Mouse (Mus musculus): ENCODE measurements around the gene Hipk2.

Hipk2 gene

DNA sequence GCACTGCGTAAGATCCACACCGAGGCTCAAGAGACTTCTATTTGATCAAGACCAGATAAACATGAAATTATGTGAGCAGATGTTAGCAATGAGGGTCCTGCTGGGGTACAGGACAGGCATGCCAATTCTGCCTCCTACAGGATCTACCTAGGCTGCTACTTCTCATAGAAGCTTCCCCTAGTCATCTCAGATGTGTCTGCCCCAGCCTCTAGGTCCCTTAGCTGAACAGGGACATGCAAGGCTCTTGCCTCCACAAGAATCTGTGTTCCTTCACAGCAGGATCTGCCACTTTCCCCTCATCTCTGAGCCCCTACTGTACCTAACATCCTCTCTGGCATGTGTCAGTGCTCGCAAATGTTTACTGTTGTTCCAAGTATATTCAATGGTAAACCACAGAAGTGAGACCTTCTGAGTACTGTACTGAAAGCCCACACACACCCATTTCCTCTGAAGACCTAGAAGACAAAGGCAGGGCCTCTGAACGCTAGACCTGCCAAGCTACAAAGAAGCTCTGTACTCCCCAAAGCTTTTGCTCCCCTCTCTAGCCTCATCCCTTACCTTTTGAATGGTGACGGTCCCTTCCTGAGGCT, 86.6 kb downstream of the Hipk2 start:
- DNase-seq (ENCODE audit: low spot score), result no peak

DNA sequence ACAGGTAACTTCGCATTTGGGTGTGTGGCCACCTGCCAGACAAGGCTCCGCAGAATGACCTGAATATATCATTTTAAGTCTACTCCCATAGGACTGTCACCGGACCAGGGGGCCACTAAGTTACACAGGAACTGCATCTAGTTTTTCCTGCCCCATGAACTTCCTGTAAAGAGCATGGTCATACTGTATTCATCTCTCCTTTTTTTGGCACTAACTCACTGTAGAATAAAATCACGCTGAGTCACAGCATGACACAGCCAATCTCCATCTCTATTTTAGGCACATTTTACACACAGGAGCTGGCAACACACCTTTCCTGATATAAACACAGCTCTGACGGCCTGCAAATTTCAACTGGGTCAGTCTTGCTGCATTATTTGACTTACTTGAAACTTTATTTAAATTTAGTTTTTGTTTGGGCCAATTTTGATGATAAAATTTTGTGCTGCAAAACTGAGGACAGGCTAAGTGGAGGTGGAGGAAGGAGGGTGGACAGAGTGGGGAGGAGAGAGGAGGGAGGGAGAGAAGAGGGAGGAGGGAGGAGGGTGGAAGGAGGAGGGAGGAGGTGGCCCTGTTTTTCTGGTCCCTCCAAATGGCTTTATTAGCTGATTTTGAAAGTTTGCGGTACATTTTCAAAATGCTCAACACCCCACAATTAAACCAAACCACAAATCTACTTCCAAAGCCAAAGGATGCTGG, 88.0 kb downstream of the Hipk2 start:
- no peak for DNase-seq (ENCODE audit: low spot score)

DNA sequence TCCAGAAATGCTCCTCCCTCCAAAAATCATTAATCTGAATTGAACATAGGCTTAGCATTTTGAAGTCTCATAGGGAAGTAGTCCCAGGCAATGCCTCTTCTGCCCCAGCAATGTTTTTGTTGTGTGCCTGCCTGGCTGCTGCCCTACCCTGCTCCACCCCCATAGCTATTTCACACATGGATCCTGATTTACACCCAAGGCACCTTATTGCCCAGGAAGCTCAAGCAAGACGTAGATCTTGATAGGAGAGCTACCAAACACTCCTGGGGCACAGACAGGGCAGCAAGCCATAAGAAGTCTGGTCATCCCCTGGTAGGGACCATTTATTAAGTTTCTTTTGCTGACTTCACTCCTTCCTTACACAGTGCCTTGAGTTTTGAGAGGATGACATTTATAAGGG, 88.8 kb downstream of the Hipk2 start:
- no peak for DNase-seq (ENCODE audit: low spot score)

DNA sequence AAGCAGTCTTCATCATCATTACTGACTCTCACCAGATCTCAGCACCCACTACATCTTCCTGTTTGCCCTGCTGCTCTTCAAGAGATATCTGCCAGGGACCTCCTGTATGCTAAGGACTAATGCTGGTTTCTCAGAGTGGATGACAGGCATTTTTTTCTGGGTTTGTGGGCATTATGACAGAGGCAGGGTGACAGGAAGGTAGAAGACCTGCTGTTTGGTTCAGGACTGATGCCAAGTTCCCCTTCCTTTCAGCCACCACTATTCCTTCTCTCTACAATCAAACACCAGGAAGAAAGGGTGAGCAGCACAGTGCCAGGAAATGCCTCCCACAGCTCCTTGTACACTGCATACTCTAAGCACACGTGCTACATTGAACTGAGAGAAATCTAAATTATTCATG, 90.2 kb downstream of the Hipk2 start:
- no peak for DNase-seq (ENCODE audit: low spot score)

DNA sequence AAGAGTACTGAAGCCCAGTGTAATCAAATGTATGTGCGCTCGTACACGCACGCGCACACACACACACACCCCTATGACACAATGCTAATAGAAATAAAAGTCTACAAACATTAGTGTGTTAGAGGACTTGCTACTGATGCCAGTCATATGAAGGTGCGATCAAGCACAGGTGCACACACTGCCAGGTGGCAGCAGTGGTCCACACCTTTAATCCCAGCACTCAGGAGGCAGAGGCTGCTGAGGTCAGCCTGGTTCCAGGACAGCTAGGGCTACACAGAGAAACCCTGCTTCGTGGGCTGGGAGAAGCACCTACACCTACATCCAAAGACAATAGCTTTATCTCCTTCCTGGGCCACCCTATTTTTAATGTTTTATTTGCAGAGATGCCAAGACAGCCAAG, 96.6 kb downstream of the Hipk2 start:
- no peak for DNase-seq (ENCODE audit: low spot score)

DNA sequence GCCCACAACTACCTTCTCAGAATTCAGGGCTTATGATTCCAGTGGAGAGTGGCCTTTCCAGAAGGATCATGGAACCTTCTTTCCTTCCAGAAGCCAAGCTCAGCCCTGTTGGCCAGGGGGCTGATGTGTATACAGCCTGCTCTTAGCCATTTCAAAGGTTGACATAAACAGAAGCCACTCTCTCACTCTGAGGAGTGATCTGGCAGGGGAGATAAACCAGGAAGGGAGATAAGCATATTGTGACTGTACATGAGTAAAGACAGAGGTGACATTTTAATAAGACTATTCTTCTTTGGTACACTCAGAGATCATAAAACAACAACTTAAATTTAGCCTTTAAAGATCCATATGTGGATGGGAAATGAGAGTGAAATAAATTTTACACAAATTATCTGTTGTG, 97.1 kb downstream of the Hipk2 start:
- DNase-seq (ENCODE audit: low spot score), result no peak

DNA sequence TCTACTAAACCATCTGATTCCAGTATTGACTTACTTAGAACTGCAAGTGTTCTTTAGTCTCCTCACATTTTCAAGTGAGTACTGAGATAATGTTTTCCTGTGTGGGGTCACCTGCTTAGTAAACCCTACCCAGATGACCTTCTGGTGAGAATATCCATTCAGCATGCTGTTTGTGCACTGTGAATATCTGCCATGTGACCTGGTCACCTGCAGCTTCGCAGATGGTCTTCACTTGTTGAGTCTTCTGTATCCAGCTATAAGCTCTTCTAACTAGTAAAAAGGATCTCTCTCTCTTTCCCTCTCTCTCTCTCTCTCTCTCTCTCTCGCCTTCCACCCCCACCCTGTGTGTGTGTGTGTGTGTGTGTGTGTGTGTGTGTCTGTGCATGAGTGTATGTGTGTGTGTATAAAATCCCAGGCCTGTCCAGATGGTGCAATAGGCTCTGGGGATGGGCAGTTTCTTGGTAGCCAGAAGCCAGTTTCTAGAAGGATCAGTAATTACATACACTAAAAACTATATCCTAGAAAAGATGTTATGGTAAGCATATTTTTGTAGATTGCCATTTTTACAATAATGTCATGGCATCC, 99.9 kb downstream of the Hipk2 start:
- DNase-seq (ENCODE audit: low spot score), result no peak

DNA sequence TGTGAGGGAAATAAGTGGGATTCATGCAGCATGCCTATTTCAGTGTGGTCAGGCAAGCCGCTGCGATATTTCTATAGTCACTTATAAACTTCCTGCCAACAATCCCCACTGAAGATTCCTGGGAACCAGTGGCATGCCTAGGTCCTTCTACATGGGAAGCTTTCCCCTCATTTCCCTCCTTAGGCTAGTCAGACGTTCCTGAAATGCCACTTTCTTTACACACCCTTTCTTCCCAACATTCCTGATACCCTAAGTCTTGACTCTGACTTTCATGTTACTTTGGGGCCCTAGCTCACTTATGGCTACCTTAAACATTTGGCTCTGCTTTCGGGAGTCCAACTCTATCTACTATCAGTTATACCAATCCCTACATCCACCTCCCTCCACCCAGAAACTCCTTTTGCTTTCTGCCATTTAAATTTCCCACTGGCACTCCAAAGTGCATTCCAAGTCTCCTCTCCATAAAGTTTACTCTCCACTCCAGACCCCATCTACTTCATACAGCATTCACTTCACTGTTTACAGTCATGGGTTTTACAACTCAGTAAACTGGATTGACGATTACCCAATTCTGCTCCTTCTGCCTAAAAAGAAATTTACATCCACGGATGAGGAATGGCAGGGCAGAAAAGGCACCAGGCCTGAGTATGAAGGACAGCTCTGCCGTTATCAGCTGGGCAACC, 103.0 kb downstream of the Hipk2 start:
- DNase-seq (ENCODE audit: low spot score), result no peak

DNA sequence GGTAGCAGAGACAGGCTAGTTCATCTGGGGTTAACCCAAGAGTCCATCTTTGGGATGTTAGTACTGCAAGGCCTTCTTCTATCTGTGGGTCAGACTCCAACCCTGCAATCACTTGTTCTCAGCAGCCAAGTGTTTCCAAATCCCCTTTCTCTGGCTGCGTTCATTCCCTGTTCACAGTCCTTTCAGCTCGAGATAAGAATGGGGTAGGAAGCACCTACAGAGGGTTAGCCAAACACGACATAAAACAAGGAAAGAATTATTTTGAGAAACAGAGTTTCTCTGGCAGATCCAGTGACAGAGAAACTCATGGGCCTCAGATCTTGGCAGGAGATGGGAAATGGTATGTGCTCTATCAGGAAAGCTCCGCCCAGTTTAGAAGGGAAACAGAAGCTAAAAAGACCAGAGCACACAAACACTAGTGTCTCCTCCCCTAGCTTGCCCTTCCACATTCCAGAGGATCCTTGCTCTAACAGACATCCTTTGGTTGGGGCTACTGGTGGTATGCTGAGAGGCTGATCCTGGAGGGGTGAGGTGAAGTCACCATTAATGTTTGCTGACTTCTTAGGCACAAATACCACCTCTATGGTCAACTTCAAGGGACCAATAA, 104.8 kb downstream of the Hipk2 start:
- no peak for DNase-seq (ENCODE audit: low spot score)

DNA sequence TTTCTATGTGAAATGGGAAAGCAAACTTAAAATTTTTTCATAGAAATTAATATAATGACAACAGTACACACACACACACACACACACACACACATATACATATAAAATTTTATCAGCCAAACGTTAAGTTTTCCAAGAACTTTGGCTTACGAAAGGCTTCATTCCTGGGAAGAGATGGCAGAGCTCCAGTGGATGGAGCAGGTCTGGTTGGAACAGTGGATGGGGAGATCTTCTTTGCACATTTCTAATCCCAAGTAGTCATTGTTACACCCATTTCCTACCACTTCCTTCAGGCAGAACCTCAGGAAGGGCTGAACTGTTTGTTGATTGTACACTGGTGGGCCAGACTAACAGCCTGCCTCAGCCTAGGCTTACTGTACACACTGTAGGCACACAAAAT, 106.3 kb downstream of the Hipk2 start:
- DNase-seq (ENCODE audit: low spot score), result no peak

DNA sequence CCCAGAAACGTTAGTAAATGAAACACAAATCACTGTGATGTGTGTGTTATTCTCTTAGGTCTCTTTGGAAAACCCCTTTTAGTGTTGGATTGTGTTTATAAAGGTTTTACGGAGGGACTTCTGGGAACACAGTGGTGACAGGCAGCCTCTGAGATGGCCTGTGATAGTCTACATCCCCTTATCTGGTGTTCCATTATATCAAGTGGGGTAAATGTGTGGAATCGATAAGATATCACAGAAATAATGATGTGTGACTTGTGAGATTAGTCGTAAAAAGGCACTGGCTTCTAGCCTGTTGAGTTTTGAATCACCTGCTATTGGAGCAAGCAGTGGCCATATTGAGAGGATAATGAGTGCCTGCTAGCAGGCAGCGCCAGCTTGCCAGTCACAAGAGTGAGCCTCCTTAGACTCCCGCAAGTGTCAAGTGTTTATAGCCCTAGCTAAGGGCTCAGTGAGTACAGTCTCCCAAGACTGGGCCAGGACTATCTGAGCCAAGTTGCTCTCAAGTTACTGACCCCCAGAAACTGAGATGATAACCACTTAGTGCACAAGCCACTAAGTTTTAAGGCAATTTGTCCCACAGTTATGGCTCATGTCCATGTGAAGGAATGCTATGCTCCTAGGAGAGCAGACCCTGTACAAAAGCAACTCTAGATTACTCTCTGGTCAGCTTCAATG, 113.2 kb downstream of the Hipk2 start:
- DNase-seq (ENCODE audit: low spot score), result no peak

DNA sequence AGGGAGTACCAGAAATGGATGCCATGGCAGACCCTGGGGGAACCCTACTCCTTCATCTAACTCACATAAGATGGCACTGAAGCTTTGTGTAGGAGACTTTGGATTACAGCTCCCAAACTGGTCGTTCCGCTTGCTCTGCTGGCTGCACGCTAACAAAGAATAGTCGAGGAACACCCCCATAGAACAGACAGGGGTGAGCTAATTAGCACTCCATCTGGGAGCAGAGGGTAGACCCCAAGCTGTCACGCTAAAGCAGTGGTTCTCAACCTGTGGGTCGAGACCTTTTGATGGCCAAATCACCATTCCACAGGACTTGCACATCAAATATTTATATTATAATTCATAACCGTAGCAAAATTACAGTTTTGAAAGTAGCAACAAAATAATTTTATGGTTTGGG, 114.0 kb downstream of the Hipk2 start:
- no peak for DNase-seq (ENCODE audit: low spot score)

DNA sequence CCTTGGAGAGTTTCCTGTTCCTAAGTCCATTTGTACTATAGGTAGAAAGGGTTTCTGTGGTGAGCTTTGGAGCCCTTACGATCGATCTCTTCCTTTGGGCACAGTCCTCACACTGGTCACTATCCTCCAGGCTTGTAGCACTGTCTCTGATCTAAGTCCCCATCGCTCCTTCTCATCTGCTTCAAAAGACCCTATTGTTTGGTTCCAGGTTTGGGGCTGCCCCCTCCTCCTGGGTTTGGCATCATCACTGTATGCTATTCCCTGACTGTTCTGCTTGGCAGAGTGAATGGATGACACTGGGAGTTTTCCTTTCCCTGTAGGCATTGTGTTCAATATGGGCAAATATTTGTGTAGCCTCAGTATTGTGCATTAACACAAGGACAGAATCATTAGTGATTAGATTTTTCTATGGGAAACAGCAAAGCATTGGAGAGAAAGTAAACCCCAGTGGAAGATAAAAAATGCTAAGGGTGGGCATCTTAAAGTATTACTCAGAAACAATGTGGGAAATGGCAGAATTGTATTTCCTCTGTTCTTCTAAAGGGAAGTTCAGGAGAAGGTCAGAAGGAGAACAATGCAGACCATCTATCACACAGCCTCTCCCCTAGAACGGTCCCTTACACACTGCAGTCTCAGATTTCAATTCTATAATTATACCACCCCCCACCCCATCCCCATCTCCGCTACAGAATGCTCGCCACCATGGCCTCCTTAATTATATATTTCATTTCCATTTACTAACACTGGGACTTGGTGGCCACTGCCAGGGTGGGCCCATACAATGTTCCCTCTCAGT, 114.9 kb downstream of the Hipk2 start:
- DNase-seq (ENCODE audit: low spot score), result no peak

DNA sequence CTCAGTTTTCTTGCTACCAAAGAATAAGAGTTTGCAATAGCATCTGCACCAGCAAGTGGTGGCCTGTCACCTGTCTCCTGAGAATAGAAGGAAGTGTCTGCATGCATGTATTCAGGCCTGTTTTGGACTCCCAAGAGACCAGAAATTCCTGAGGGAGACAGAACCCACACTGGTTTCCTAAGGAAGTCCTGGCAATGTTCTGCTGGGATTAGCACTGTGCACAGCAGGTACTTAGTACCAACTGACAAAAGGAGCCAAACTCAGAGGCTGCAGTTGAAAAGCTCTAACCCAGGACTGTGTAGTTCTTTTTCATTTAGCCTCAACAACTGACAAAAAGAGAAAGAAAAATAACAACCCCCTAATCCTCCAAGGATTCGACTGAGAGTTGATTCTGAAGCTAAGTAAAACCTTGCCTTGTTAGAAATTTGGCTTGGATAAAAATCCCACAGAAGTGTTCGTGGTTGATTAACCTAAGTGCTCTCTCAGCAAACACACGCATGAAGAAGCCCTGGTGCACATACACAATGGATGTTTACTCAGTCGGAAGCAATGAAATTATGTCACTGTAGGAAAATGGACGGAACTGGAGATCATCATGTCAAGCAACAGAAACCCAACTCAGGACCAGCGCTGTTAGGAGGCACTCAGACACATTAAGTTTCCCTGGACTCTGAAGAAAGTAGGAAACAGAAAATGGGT, 115.9 kb downstream of the Hipk2 start:
- DNase-seq (ENCODE audit: low spot score), result no peak

DNA sequence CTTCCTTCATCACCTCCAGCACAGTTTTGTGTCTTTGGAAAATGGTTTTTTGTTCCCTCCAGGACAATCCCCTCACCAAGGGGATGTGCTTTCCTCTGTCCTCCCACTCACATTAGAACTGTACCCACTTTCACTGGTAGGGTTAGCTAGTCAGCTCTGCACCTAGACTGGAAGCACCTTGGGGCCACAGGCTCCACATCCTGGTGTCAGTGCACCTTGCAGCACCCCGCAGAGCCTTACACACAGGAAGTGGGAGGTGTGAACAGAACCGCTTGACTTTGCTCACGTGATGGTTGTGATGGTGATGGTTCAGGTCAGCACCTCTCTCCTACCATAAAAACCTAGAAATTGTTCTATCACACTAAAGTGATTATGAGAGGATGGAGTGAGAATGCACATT, 116.8 kb downstream of the Hipk2 start:
- no peak for DNase-seq (ENCODE audit: low spot score)

DNA sequence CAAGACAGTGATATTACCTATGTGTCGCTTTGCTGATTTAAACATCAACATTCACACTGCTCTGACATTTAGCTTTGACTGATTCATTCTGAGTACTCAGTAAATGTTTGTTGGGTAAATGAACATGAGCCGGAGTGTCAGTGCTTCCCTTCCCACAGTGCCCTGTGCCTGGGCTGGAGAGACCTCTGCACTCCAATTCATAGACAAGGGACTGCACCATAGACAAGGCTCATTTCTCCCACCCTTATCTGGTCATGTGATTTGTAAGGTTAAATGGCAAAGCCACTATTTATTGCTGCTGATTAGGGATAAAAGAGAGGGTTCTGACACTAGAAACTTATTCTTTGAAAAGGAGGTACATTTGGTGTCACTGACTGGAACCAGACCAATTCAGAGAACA, 118.4 kb downstream of the Hipk2 start:
- DNase-seq (ENCODE audit: low spot score), result no peak

DNA sequence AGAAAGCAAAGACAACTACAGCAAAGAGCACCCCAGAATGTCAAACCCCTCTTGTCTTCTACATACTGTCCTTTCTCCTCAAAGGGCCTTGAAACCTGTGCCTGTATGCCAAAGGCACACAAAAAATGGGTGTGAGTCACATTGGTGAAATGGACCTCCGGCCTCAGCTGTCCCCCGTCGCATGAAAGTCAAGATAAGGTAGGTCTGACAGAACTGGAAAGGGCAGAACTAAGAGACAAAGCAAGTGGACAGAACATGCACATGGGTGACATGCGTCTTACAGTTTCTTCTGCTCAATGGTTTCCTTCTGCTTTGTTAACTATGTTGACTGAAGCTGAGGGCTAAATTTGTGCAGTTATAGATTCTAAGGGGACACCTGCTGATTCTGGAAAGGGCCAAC, 119.0 kb downstream of the Hipk2 start:
- DNase-seq (ENCODE audit: low spot score), result no peak

DNA sequence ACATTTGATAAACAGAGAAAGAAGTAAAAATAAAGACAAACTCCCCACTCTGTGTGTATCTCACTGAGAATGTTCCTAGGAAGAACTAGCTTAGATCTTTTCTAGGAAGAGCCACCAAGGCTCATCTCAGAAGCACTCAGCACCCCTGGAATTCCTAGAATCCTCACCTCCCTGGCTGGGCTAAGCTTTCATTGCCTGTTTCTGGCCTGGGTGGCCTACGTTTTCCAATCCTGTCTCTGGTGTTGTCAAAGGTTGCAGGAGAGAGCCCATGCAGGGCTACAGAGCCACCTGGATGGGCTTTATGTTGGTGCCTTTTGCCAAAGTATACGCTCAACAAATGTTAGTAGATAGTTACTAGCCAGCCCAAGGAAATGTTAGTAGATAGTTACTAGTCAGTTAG, 120.0 kb downstream of the Hipk2 start:
- DNase-seq (ENCODE audit: low spot score), result no peak

DNA sequence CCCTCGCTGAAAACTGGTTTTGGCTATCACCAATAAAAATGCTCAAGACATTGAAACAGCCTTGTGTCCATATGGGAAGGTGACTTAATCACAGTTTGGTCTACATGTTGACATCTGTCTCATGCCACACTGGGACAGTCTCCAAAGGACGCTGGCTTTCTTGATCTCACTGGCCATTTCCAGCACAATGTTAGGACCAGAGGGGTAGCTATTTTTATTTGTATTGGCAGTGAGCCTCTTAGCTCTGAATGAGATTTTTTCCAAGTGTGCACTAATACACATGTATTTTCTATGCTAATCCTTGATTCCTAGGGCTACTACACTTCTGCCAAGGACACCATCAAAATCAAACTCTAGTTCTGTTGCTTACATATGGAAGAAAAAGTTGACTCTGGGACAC, 120.8 kb downstream of the Hipk2 start:
- DNase-seq (ENCODE audit: low spot score), result no peak

DNA sequence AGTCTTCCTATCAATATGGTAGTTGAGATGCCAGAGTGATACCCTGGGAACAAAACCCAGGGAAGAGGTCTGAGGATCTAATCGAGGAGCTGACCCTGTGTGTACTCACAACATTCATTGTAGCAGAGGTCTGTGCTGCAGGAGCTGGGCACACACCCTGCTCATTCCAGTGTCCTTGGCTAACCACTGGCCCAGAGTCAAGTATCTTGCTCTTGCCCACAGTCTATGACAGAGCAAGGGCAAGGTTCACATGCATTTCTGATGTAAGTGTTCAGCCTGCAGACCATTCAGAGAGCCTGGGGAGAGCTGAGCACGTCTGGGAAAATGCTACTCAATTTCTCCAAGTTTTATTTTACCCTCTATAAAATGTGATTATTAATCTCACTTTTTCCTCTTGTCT, 122.2 kb downstream of the Hipk2 start:
- no peak for DNase-seq (ENCODE audit: low spot score)

DNA sequence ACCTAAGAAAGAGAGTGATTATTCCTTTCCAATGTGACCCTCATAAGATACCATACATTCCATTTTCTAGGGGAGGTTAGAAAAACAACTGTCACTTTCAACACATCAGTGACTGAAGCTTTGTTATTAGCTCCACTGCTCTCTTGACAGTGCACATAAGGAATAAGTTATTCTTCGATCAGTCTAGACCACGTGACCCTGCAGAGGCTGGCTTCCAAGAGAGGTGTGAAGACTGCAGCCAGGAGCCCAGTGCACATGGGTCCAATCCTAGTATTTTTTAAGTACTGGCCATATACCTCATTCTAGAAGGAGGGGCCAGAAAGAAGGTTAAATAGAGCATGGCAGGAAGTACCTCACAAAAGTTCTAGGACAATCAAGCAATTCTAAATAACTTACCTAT, 122.9 kb downstream of the Hipk2 start:
- DNase-seq (ENCODE audit: low spot score), result no peak

Measured in urinary bladder, postnatal 14 days (tissue).